Mouse (Mus musculus): ENCODE results near the gene Parvg.

DNA sequence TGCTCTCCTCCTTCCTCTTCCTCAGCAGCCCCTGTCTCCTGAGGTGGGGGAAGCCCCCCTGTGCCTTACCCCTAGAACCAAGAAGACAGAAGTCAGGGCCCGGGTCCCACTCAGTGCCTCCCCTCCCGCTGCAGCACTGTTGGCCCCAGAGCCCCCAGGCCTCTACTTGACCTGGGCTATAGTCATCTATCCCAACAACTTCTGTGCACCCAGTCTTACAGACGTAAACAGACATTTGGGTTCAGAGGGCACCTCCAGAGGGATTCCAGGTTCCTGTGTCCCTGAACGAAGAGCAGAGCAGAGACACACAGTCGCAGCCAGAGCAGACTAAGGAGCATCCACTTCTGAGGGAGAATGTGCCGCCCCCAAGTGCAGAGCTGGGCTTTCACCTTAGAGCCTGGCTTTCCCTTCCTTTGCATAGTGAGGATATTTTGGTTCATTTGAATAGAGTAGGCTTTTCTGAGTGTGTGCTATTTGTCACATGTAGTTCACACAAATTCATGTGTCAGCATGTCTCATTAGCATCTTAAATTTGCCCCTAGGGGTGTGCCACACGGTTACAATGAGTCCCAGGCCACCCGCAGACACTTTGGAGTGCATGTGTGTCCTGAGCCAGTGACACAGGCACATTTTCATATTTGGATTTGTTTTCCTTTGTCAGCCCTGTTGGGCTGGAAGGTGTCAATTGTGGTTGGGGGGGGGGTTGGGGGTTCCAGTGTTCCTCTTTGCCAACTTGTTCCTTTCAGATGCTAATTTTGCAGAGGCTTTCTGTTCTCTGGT, 22.0 kb upstream of the Parvg start:
- TF ChIP-seq CTCF (conservative IDR thresholded peaks at IDR 0.05; ENCODE audit: low read length) (no peak), POU5F1 (IDR thresholded peaks at IDR 0.05; ENCODE audit: borderline replicate concordance, low read length) (no peak)
